Mouse (Mus musculus): ENCODE results near the gene Fignl2.

DNA sequence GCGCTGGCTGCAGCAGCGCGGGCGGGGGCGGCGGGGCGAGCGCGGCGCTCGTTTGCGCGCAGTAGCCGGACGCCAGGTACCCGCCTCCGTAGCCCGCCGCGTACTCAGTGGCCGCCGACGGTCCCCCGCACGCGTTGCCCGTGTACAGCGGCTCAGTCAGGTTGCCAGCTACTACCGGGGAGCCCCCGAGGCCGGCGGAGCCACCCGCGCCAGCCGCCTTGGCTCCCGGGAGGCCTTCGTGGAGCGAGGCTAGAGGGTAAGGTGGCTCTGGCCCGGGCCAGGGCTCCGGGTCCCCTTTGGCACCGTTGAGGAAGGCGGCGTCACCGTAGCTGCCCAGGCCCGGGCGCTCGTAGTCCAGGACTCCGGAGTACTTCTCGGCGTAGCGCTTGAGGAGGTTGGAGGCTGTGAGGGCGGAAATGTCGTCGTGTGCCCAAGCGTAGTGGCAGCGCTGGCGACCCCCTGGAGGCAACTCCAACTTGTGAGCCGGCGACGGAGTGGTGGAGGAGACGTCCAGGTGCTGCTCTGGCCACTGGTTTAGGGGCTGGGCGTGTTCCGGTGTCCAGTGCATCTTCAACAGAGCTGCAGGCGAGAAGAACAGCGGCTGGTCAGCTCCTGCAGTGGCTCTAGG lies 24.4 kb downstream of the Fignl2 start:
- no peak for TF ChIP-seq HCFC1 (IDR thresholded peaks at IDR 0.05; ENCODE audit: borderline replicate concordance, insufficient read depth, low read length)
- TF ChIP-seq ZC3H11A (IDR thresholded peaks at IDR 0.05; ENCODE audit: borderline replicate concordance, low read depth, low read length): no peak
- TF ChIP-seq ZNF384 (IDR thresholded peaks at IDR 0.05; ENCODE audit: low read depth, low read length): no peak

Measured in ES-E14 (cell line).